Mouse (Mus musculus) C2C12 (cell line): ENCODE results near the gene Atrip. TPM values are rescaled to one million over a fixed set of nuclear protein-coding genes. Genes with fewer than 3 reads are reported as not detected.

Source experiments
- H3K27me3 ChIP-seq: one replicate; pipeline ENCODE4 v1.6.1; 2011; ENCODE audit not compliant: control insufficient read depth, insufficient read depth, insufficient read length
- H3K36me3 ChIP-seq: one replicate; pipeline ENCODE4 v1.6.1; 2011; ENCODE audit not compliant: control insufficient read depth, insufficient read depth
- H3K4me3 ChIP-seq: one replicate; pipeline ENCODE4 v1.5.1; 2011; ENCODE audit warnings: mild to moderate bottlenecking, control low read depth; ENCODE audit not compliant: poor library complexity, insufficient read depth, severe bottlenecking
- H3K79me2 ChIP-seq: one replicate; pipeline ENCODE4 v1.6.1; 2011; ENCODE audit not compliant: control insufficient read depth, insufficient read depth
- H3K79me3 ChIP-seq: one replicate; pipeline ENCODE4 v1.6.1; 2011; ENCODE audit warnings: low read depth, control low read depth
- H3ac ChIP-seq: one replicate; pipeline ENCODE3; 2011; ENCODE audit warnings: low read depth; ENCODE audit not compliant: control insufficient read depth, insufficient read length
- CEBPB ChIP-seq: IDR thresholded peaks from one replicate; pipeline ENCODE4 v1.6.1; 2011; ENCODE audit warnings: low read depth, mild to moderate bottlenecking, control low read depth, moderate library complexity
- CTCF ChIP-seq: IDR thresholded peaks from one replicate; pipeline ENCODE4 v1.5.1; 2011; ENCODE audit not compliant: control insufficient read depth, insufficient read depth, insufficient read length
- FOSL1 ChIP-seq: IDR thresholded peaks from one replicate; pipeline ENCODE4 v1.8.0; 2011; ENCODE audit warnings: mild to moderate bottlenecking, low read length; ENCODE audit not compliant: poor library complexity, insufficient read depth, severe bottlenecking
- MAX ChIP-seq: IDR thresholded peaks from one replicate; pipeline ENCODE4 v1.6.1; 2011; ENCODE audit warnings: mild to moderate bottlenecking, control low read depth
- MYOD1 ChIP-seq: IDR thresholded peaks from one replicate; pipeline ENCODE4 v1.6.1; 2011; ENCODE audit warnings: low read depth; ENCODE audit not compliant: control insufficient read depth, insufficient read length
- MYOG ChIP-seq: IDR thresholded peaks from one replicate; pipeline ENCODE4 v1.6.1; 2011; ENCODE audit not compliant: control insufficient read depth, insufficient read length; ENCODE audit errors: extremely low read depth
- USF1 ChIP-seq: IDR thresholded peaks from one replicate; pipeline ENCODE4 v1.6.1; 2011; ENCODE audit warnings: low read depth, mild to moderate bottlenecking, control low read depth, moderate library complexity
- polyA plus RNA-seq: library from polyadenylated mRNA; unstranded; fragments of >200 nt; fragmentation: generic; extraction: Trizol; gene quantifications from one replicate; pipeline ENCODE4 v1.2.1, GENCODE M21; 2012; ENCODE audit warnings: missing spikeins

The Atrip gene
- polyA plus RNA-seq, 1 experiment = 11.4 TPM

DNA sequence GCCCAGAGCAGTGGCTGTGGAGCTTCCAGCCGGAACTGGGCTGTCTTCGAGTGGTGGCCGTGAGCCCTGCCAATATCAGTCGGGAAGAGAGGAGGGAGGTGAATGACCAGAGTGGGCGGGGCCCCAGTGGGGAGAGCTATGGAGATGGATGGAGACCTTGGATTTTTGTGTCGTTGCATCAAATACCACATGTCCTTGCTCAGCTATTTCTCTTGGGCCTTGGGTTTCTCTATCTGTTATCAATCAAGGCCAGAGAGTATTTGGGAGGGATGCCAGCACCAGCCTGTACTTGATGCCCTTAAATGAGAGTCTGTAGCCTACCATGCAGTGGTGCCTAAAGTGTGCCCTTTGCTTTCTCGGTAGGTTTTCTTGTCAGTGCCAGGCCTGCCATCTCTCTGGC, 29.3 kb upstream of the Atrip start:
- Histone ChIP-seq H3K36me3 (no peaks in the 10 kb centered on the region), H3K4me3 (no peak overlapping the region), H3ac (no peak overlapping the region), H3K79me3 (no peaks in the 10 kb centered on the region), H3K79me2 (no peaks in the 10 kb centered on the region), H3K27me3 (no peaks in the 10 kb centered on the region)
- no peak for TF ChIP-seq MYOD1
- no peak for TF ChIP-seq MAX
- no peak for TF ChIP-seq USF1
- no peak for TF ChIP-seq FOSL1
- TF ChIP-seq CTCF = no peak
- TF ChIP-seq MYOG = no peak
- no peak for TF ChIP-seq CEBPB

GRCm38 (mm10) chr9:109102541-109102940, 28.6 kb upstream of the Atrip start:
- no peak overlapping the region for H3ac ChIP-seq
- no peak for TF ChIP-seq USF1
- TF ChIP-seq MYOG = no peak
- TF ChIP-seq MYOD1 = no peak
- TF ChIP-seq CEBPB = no peak
- TF ChIP-seq MAX = no peak
- TF ChIP-seq CTCF = no peak
- no peaks in the 10 kb centered on the region for H3K27me3 ChIP-seq
- H3K79me3 ChIP-seq = no peaks in the 10 kb centered on the region
- H3K4me3 ChIP-seq = no peak overlapping the region
- no peaks in the 10 kb centered on the region for H3K79me2 ChIP-seq
- no peaks in the 10 kb centered on the region for H3K36me3 ChIP-seq

- TF ChIP-seq FOSL1 (no peak), MYOD1 (no peak), MAX (no peak)
- Histone ChIP-seq H3K79me3 (no peaks in the 10 kb centered on the region), H3K79me2 (peaks cover under 1% of the 10 kb centered on the region), H3ac (no peak overlapping the region), H3K4me3 (no peak overlapping the region), H3K27me3 (no peaks in the 10 kb centered on the region), H3K36me3 (no peaks in the 10 kb centered on the region)
Observed at GRCm38 (mm10) chr9:109101933-109102445, 28.1 kb upstream of the Atrip start.

- Histone ChIP-seq H3ac (no peak overlapping the region), H3K79me3 (no peaks in the 10 kb centered on the region), H3K79me2 (peaks cover 7% of the 10 kb centered on the region), H3K36me3 (no peaks in the 10 kb centered on the region), H3K4me3 (no peak overlapping the region), H3K27me3 (no peaks in the 10 kb centered on the region)
- no peak for TF ChIP-seq MYOG
- TF ChIP-seq MAX = no peak
- no peak for TF ChIP-seq USF1
- no peak for TF ChIP-seq FOSL1
- no peak for TF ChIP-seq CEBPB
- no peak for TF ChIP-seq MYOD1
- TF ChIP-seq CTCF = no peak
Observed at GRCm38 (mm10) chr9:109100307-109100928, 26.5 kb upstream of the Atrip start.

DNA sequence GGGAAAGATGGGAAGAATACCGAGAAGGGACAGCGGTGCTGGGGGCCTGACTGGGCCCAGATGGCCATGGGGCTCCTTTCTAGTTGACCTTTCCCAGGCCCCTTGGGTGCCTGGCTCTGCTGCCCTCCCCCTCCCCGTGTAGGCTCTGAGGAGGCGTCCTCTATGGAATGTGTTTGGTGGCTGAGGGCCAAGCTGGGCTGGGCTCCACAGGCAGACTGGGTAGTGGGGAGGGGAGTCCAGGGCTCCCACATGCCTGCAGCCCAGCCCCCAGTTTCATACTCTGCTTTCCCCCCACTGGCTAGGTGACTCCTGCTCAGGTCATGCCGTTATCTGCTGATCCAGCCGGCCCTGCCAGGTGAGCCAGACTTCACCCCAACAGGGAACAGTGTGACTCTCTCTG, 25.0 kb upstream of the Atrip start:
- no peak for TF ChIP-seq MYOD1
- Histone ChIP-seq H3K79me3 (no peaks in the 10 kb centered on the region), H3K27me3 (no peaks in the 10 kb centered on the region), H3K79me2 (peaks cover 7% of the 10 kb centered on the region), H3K4me3 (no peak overlapping the region), H3K36me3 (no peaks in the 10 kb centered on the region), H3ac (no peak overlapping the region)

DNA sequence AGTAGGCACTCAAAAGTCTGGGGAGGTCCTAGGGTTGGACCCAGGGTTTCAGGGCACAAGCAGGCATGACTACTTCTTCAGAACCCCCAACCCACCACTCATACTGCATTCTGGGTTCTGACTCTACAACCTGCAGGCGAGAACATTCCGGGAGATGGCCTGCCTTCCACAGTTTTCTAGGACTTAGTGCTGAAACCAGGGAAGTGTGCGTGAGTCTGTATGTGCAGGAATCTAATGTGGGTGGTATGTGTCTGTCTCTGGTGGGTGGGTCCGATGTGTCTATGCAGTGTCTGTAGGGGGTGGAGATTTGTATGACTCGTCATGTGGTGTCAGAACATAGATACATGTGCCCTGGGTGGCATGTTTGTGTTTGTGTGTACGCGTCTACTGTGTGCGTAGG, 24.4 kb upstream of the Atrip start:
- H3K4me3 ChIP-seq = no peak overlapping the region
- peaks cover 7% of the 10 kb centered on the region for H3K79me2 ChIP-seq
- H3K79me3 ChIP-seq = no peaks in the 10 kb centered on the region
- TF ChIP-seq CEBPB = no peak
- no peak for TF ChIP-seq CTCF
- TF ChIP-seq MYOG = no peak
- TF ChIP-seq USF1 = no peak
- TF ChIP-seq MAX = no peak
- TF ChIP-seq MYOD1 = no peak
- no peak for TF ChIP-seq FOSL1
- no peaks in the 10 kb centered on the region for H3K27me3 ChIP-seq
- no peaks in the 10 kb centered on the region for H3K36me3 ChIP-seq
- H3ac ChIP-seq = no peak overlapping the region
